Mouse (Mus musculus): Measurements from ENCODE around the gene Apela. TPM values are rescaled to one million over a fixed set of nuclear protein-coding genes. Genes with fewer than 3 reads are reported as not detected.

The Apela gene
- polyA plus RNA-seq (2015; fragmentation: Nextera tagmentation; extraction: Ambion mirVana): 4.0 and 4.4 TPM in 2 replicates

DNA sequence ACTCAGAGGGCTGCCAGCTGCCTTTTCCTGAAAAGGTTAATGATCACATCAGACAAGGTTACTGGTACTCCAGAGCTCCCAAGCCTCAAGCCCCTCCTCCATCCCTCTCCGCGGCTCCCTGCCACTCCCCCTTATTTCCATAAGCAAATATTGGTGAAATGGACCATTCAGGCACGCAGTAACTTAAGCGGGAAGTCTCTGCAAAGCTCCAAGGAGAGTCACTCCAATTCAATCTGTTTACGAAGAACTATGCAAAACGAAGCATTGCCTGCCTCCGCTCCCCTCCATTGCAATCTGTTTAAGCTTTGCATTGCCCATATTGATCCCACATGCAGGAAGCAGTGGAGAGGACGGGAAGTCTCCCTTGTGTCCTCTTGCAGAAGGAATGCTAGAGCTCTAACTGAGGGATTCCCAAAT, at the start of gene Apela:
Gene Apela (minus strand): TSS at position 220 of the 417 bp plus-strand sequence.
- Histone ChIP-seq H3K27ac (peak within 1 kb of the TSS; percentile 63), H3K4me2 (peak within 1 kb of the TSS; percentile 67), H3K27me3 (replicated peaks) (no peaks in the 10 kb centered on the region), H3K4me1 (0 out of 2 replicates have a peak, but pooled peaks cover 12% of the 10 kb centered on the region), H3K9ac (no peak within 1 kb of the TSS), H3K9me3 (no peaks in the 10 kb centered on the region), H3K4me3 (replicated peaks) (peak within 1 kb of the TSS; percentile 35), H3K36me3 (no peaks in the 10 kb centered on the region)
- ATAC-seq (ENCODE audit: insufficient read depth, low FRiP score, low read depth): peak; percentile 76
- WGBS: 1% methylated on average over 8 of the region's 8 CpGs

DNA sequence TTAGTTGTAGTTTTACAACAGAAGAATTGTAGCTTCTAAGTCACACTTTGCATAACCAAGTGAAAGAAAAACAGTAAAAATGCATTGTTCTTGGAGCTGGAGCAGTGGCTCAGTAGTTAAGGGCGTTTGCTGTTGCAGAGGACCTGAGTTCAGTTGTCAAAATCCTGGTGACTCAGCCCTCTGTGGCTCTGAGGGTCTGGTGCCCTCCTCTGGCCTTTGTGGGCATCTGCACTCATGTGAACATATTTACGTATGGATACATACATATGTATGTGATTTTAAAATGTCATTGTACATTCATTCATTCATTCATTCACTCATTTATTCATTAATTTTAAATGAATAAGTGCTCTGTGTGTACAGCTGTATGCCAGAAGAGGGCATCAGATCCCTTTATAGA, 48.5 kb upstream of the Apela start:
- no peaks in the 10 kb centered on the region for H3K4me1 ChIP-seq
- H3K27ac ChIP-seq: no peak overlapping the region
- no peak overlapping the region for H3K9ac ChIP-seq
- WGBS: 74% methylated on average over 2 of the region's 2 CpGs
- no peaks in the 10 kb centered on the region for H3K36me3 ChIP-seq
- H3K27me3 ChIP-seq (replicated peaks): no peaks in the 10 kb centered on the region
- ATAC-seq (ENCODE audit: insufficient read depth, low FRiP score, low read depth): no peak
- no peak overlapping the region for H3K4me3 ChIP-seq (replicated peaks)
- H3K9me3 ChIP-seq: no peaks in the 10 kb centered on the region
- H3K4me2 ChIP-seq: no peak overlapping the region

DNA sequence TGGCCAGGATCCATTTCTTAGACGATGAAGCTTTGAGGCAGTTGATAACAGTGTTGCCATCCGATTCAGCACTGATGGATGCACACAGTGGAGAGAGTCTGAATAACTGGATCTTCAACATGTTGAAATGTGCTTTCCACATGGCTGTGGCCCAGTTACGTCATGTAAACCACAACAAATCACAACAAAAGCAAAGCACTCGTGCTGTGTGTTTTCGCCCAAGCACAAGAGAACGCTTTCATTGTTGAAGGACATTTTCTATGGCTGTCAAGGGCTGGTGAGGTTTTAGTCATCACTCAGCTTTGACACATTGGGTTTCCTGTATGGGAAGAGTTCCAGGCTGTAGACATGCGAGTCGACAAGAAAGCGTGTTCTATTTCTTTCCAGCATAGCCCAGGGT, 43.6 kb upstream of the Apela start:
- Histone ChIP-seq H3K4me3 (replicated peaks) (no peak overlapping the region), H3K4me1 (no peaks in the 10 kb centered on the region), H3K36me3 (no peaks in the 10 kb centered on the region), H3K9me3 (no peaks in the 10 kb centered on the region), H3K4me2 (no peak overlapping the region), H3K27me3 (replicated peaks) (no peaks in the 10 kb centered on the region), H3K9ac (no peak overlapping the region), H3K27ac (no peak overlapping the region)
- WGBS: 70% methylated on average over 9 of the region's 9 CpGs
- ATAC-seq (ENCODE audit: insufficient read depth, low FRiP score, low read depth): no peak

DNA sequence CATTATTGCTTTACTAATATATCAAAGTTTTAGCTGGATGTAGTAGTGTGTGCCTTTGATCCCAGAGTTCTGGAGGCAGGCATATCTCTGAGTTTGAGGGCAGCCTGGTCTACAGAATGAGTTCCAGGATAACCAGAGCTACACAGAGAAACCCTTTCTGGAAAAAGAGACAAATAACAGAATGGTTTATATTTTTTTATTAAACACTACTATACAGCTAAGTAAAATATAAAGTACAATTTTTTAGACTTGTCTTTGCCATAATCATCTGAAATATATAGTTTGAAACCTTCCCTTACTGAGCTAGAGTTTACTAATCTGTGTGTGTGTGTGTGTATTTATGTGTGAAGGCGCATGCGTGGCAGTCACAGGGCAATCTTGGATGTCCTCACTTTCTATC, 37.6 kb upstream of the Apela start, which contains the start of gene Gm10663:
Gene Gm10663 (plus strand): TSS at position 301 of the 400 bp plus-strand sequence.
- no peak within 1 kb of the TSS for H3K4me3 ChIP-seq (replicated peaks)
- no peak within 1 kb of the TSS for H3K9ac ChIP-seq
- no peak for ATAC-seq (ENCODE audit: insufficient read depth, low FRiP score, low read depth)
- no peaks in the 10 kb centered on the region for H3K36me3 ChIP-seq
- 81% methylated on average over 2 of the region's 2 CpGs for WGBS
- H3K4me2 ChIP-seq: no peak within 1 kb of the TSS
- no peaks in the 10 kb centered on the region for H3K9me3 ChIP-seq
- H3K27ac ChIP-seq: no peak within 1 kb of the TSS
- H3K27me3 ChIP-seq (replicated peaks): no peaks in the 10 kb centered on the region
- no peaks in the 10 kb centered on the region for H3K4me1 ChIP-seq

DNA sequence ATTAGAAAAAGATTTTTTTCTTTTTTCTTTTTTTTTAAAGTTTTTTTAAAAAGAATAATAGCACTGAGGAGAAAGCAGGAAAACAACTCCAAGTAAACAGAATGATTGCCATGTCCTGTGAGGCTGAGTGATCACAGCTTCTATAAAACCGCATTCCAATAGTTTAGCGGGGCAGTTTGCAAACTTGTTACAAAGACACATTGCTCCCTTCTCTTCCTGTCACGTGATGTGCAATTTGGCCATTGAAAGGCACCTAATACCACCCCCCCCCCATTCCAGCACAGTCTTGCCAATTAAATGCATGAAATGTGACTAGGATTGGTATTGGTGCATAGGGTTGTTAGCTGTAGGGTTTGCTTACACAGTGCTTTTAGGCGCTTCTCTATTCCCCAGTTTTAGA, 33.9 kb upstream of the Apela start:
- H3K9ac ChIP-seq: no peak overlapping the region
- H3K4me3 ChIP-seq (replicated peaks): no peak overlapping the region
- no peaks in the 10 kb centered on the region for H3K4me1 ChIP-seq
- H3K4me2 ChIP-seq: no peak overlapping the region
- no peak for ATAC-seq (ENCODE audit: insufficient read depth, low FRiP score, low read depth)
- H3K27me3 ChIP-seq (replicated peaks): no peaks in the 10 kb centered on the region
- no peaks in the 10 kb centered on the region for H3K36me3 ChIP-seq
- no peak overlapping the region for H3K27ac ChIP-seq
- no peaks in the 10 kb centered on the region for H3K9me3 ChIP-seq
- WGBS: 58% methylated on average over 4 of the region's 4 CpGs

DNA sequence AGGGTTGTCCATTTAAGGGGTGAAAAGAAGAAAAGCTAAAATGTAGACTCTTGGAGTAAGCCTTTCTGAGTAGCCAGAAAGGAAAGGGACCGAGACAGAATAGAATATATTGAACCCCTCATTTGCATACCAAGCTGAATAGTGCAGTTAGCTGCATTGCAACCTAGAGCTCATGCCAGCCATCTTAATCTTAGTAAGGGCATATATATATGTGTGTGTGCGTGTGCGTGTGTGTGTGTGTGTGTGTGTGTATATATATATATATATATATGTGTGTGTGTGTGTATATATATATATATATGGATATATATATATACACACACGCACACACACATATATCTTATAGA, 31.3 kb upstream of the Apela start:
- H3K27me3 ChIP-seq (replicated peaks): no peaks in the 10 kb centered on the region
- no peaks in the 10 kb centered on the region for H3K36me3 ChIP-seq
- no peaks in the 10 kb centered on the region for H3K9me3 ChIP-seq
- WGBS: 82% methylated on average over 4 of the region's 4 CpGs
- H3K27ac ChIP-seq: no peak overlapping the region
- H3K4me2 ChIP-seq: no peak overlapping the region
- no peak for ATAC-seq (ENCODE audit: insufficient read depth, low FRiP score, low read depth)
- H3K9ac ChIP-seq: no peak overlapping the region
- H3K4me3 ChIP-seq (replicated peaks): no peak overlapping the region
- H3K4me1 ChIP-seq: no peaks in the 10 kb centered on the region

DNA sequence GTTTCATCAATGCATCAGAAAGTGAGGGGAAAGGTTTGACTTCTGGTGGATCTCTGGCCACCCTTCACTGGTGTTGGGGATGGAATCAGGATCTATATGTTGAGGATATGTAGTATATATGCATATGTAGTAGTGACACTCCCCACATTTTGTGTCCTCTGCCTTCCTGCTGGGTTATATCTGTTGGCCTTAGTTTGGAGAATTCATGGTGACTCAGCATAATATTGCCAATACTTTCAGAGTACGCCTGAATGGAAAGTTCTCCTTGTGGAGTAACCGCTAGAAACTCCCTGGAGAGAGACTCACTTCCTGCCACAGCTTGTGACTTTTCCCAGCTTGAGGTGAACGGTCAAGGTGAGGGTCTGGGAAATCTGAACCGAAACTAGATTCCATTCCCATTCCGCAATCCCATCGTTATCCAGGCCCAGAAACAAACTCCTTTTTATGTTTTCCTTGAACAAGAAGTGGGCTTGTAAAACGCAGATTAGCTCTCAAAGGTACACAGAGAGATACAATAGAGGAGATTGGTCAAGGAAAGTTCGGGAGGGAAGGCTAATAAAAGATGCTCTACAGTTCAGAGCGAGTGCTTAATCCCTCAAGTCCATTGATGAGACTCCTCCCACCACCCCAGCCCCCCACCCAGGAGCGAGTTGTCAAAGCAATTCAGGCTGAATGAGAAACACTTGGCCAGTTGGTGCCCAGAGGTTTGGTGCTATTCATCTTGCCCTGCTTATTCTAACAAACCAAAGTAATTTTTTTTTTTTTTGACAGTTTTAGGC, 30.7 kb upstream of the Apela start:
- Histone ChIP-seq H3K36me3 (no peaks in the 10 kb centered on the region), H3K4me2 (no peak overlapping the region), H3K27me3 (replicated peaks) (no peaks in the 10 kb centered on the region), H3K9me3 (no peaks in the 10 kb centered on the region), H3K27ac (no peak overlapping the region), H3K9ac (no peak overlapping the region), H3K4me3 (replicated peaks) (no peak overlapping the region), H3K4me1 (no peaks in the 10 kb centered on the region)
- WGBS: 44% methylated on average over 10 of the region's 10 CpGs
- ATAC-seq (ENCODE audit: insufficient read depth, low FRiP score, low read depth): no peak

DNA sequence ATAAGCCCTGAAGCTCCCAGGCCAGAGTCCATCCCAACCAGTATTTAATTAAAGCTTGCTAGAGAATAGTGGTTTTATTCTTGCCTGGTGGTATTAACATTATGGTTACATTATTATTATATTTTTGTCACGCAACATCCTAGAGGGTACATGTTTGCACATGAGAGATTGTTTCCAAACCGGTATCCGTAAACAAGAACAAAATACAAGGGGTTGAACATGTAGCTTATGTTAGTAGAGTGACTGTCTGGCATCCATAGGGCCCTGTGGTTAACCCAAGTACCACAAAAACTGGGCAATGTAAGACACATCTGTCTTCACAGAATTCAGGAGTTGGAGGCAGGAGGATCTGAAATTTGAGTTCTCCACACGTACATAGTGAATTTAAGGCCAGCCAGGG, 29.9 kb upstream of the Apela start:
- no peaks in the 10 kb centered on the region for H3K4me1 ChIP-seq
- no peak overlapping the region for H3K4me2 ChIP-seq
- no peaks in the 10 kb centered on the region for H3K9me3 ChIP-seq
- H3K36me3 ChIP-seq: no peaks in the 10 kb centered on the region
- no peak overlapping the region for H3K9ac ChIP-seq
- no peak overlapping the region for H3K4me3 ChIP-seq (replicated peaks)
- no peak for ATAC-seq (ENCODE audit: insufficient read depth, low FRiP score, low read depth)
- H3K27me3 ChIP-seq (replicated peaks): no peaks in the 10 kb centered on the region
- no peak overlapping the region for H3K27ac ChIP-seq
- WGBS: 94% methylated on average over 4 of the region's 4 CpGs

DNA sequence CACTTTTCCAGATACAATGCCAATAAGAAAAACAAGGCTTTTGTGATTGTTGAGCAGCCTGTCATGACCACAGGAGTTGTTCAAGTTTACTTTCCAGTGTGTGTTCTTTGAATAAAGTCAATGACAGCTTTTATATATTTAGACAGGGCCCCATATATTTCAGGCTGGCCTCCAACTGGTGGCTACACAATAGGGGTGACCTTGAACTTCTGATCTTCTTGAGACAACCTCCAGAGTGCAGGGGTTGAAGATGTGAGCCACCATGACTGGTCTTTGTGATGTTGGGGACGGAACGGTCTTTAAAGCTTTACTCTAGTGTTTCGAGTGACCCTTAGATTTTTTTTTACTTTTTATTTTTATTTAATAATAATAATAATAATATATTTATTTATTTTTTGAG, 28.5 kb upstream of the Apela start:
- H3K4me1 ChIP-seq: no peaks in the 10 kb centered on the region
- no peaks in the 10 kb centered on the region for H3K9me3 ChIP-seq
- H3K27me3 ChIP-seq (replicated peaks): no peaks in the 10 kb centered on the region
- WGBS: 93% methylated on average over 3 of the region's 3 CpGs
- H3K27ac ChIP-seq: no peak overlapping the region
- ATAC-seq (ENCODE audit: insufficient read depth, low FRiP score, low read depth): no peak
- H3K4me3 ChIP-seq (replicated peaks): no peak overlapping the region
- H3K9ac ChIP-seq: no peak overlapping the region
- H3K4me2 ChIP-seq: no peak overlapping the region
- no peaks in the 10 kb centered on the region for H3K36me3 ChIP-seq

DNA sequence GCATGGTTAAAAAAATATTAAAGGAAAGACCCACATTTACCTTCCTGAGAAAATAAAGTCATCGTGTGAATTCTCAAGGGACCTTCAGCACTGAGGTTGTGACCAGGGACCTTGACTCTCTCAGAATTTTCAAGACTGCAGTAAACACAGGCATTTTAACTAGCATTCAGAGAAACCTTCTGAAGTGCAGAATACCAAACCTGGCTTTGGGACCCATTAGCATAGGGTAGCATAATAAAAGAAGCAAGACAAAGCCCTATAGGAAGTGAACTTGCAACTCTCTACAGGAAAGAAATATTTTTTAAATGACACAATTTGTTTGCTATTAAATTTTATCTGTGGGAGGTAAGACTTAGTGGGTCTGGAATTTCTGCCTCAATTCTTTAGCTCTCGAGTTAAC, 26.9 kb upstream of the Apela start:
- Histone ChIP-seq H3K9ac (no peak overlapping the region), H3K36me3 (no peaks in the 10 kb centered on the region), H3K27ac (no peak overlapping the region), H3K4me1 (no peaks in the 10 kb centered on the region), H3K27me3 (replicated peaks) (no peaks in the 10 kb centered on the region), H3K9me3 (no peaks in the 10 kb centered on the region), H3K4me3 (replicated peaks) (no peak overlapping the region), H3K4me2 (no peak overlapping the region)
- WGBS: 62% methylated on average over 2 of the region's 2 CpGs
- no peak for ATAC-seq (ENCODE audit: insufficient read depth, low FRiP score, low read depth)

DNA sequence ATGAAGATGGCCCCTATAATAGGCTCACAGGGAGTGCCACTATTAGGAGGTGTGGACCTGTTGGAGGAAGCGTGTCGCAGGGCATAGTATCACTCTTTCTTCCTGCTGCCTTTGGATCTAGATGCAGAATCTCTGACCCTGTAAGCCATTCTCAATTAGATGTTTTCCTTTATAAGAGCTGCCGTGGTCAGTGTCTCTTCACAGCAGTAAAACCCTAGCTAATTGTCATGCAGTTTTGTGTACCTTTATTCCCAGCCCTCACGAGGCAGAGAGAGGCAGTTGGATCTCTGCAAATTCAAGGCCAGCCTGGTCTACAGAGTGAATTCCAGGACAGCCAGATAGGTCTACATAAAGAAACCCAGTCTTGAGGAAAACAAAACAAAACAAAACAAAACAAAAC, 25.1 kb upstream of the Apela start:
- no peak overlapping the region for H3K4me3 ChIP-seq (replicated peaks)
- ATAC-seq (ENCODE audit: insufficient read depth, low FRiP score, low read depth): no peak
- WGBS: 80% methylated on average over 4 of the region's 4 CpGs
- H3K36me3 ChIP-seq: no peaks in the 10 kb centered on the region
- H3K4me1 ChIP-seq: no peaks in the 10 kb centered on the region
- no peaks in the 10 kb centered on the region for H3K27me3 ChIP-seq (replicated peaks)
- H3K9me3 ChIP-seq: no peaks in the 10 kb centered on the region
- H3K27ac ChIP-seq: no peak overlapping the region
- no peak overlapping the region for H3K9ac ChIP-seq
- no peak overlapping the region for H3K4me2 ChIP-seq

DNA sequence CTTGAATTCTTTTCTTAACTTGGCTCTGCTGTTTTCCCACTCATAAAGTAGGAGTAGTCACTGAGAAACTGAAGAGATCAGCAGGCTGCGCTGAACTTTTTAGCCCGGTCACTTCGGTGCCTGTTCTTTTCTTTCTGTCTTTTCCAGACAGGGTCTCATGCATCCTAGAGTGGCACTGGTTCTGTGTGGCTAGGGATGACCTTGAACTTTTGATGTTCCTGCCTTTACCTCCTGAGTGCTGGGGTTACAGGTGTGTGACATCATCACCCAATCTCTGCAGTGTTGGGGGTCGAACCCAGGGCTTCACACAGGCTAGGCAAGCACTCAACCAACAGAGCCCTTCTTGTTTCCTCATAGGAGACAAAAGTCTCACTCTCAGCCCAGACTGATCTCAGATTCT, 19.6 kb upstream of the Apela start:
- H3K9ac ChIP-seq: no peak overlapping the region
- WGBS: 92% methylated on average over 4 of the region's 4 CpGs
- no peak overlapping the region for H3K27ac ChIP-seq
- no peaks in the 10 kb centered on the region for H3K9me3 ChIP-seq
- ATAC-seq (ENCODE audit: insufficient read depth, low FRiP score, low read depth): no peak
- no peak overlapping the region for H3K4me3 ChIP-seq (replicated peaks)
- H3K4me2 ChIP-seq: no peak overlapping the region
- H3K4me1 ChIP-seq: no peaks in the 10 kb centered on the region
- no peaks in the 10 kb centered on the region for H3K27me3 ChIP-seq (replicated peaks)
- no peaks in the 10 kb centered on the region for H3K36me3 ChIP-seq

DNA sequence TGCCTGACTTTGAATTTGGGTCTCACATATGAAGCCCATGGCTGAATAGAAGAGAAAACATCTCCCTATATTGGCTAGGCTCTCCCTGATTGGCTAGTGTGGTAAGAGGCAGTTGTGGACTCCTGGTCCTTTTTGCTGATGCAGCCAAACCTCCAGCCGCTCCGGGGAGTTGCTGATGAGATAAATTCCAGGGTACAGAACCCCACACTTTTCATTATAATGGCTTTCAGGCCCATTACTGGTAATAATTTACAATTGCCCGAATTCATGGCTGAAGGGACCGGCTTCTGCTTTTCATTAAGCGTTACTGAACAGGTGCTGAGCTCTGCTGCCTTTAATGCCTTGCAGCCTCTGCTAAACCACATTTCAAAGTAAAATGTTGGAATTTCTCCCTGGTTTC, 16.8 kb upstream of the Apela start:
- H3K27ac ChIP-seq: no peak overlapping the region
- no peaks in the 10 kb centered on the region for H3K27me3 ChIP-seq (replicated peaks)
- no peaks in the 10 kb centered on the region for H3K9me3 ChIP-seq
- no peaks in the 10 kb centered on the region for H3K36me3 ChIP-seq
- no peak overlapping the region for H3K9ac ChIP-seq
- no peaks in the 10 kb centered on the region for H3K4me1 ChIP-seq
- no peak for ATAC-seq (ENCODE audit: insufficient read depth, low FRiP score, low read depth)
- WGBS: 46% methylated on average over 5 of the region's 5 CpGs
- H3K4me3 ChIP-seq (replicated peaks): no peak overlapping the region
- no peak overlapping the region for H3K4me2 ChIP-seq

All from stomach, embryonic 15.5 days (tissue).